Mouse (Mus musculus) neural tube, embryonic 11.5 days (tissue): Measurements from ENCODE around the gene Pth2r. TPM values are rescaled to one million over a fixed set of nuclear protein-coding genes. Genes with fewer than 3 reads are reported as not detected.

ENCODE experiments used
- ATAC-seq: fragments of 200-750 bp; cut with Nextera tagmentation; 2 replicates; pipeline ENCODE4 v1.8.0; 2017; ENCODE audit warnings: moderate number of reproducible peaks, mild to moderate bottlenecking, moderate TSS enrichment, moderate library complexity; ENCODE audit not compliant: insufficient read depth, low FRiP score, low TSS enrichment
- DNase-seq: peaks from one replicate; pipeline ENCODE4 v3.0.0-alpha.2; 2015; ENCODE audit warnings: low spot score
- H3K27ac ChIP-seq: fragments of 300-500 bp; sonication (generic); 2 replicates; pipeline ENCODE4 v1.5.1; 2014; ENCODE audit warnings: low read depth, mild to moderate bottlenecking, low read length
- H3K27me3 ChIP-seq: fragments of 300-500 bp; sonication (generic); 2 replicates; pipeline ENCODE4 v1.6.1; 2014; ENCODE audit warnings: mild to moderate bottlenecking, low read length, mixed read lengths; ENCODE audit not compliant: control insufficient read depth, insufficient read depth
- H3K36me3 ChIP-seq: fragments of 300-500 bp; sonication (generic); 2 replicates; pipeline ENCODE4 v1.6.1; 2014; ENCODE audit warnings: mild to moderate bottlenecking, low read length, moderate library complexity, mixed read lengths; ENCODE audit not compliant: control insufficient read depth, insufficient read depth
- H3K4me1 ChIP-seq: fragments of 300-500 bp; sonication (generic); 2 replicates; pipeline ENCODE4 v1.6.1; 2014; ENCODE audit warnings: low read length, mixed read lengths; ENCODE audit not compliant: control insufficient read depth, insufficient read depth
- H3K4me2 ChIP-seq: fragments of 300-500 bp; sonication (generic); 2 replicates; pipeline ENCODE4 v1.6.1; 2014; ENCODE audit warnings: low read depth, mild to moderate bottlenecking, moderate library complexity
- H3K4me3 ChIP-seq: fragments of 300-500 bp; sonication (generic); 2 replicates; pipeline ENCODE4 v1.5.1; 2014; ENCODE audit warnings: low read depth, low read length
- H3K9ac ChIP-seq: fragments of 300-500 bp; sonication (generic); 2 replicates; pipeline ENCODE4 v1.6.1; 2014; ENCODE audit warnings: mild to moderate bottlenecking, low read length
- H3K9me3 ChIP-seq: fragments of 300-500 bp; sonication (generic); 2 replicates; pipeline ENCODE4 v1.6.1; 2016; ENCODE audit warnings: low read length; ENCODE audit not compliant: control insufficient read depth
- WGBS: fragments of 180-500 bp; shearing (Covaris S2); extraction: QIAGEN DNeasy Blood & Tissue Kit; methylation state at CpG from one replicate; pipeline ENCODE4 v1.1.7; 2014; 5-methylcytosine and 5-hydroxymethylcytosine counted together
- polyA plus RNA-seq: library from polyadenylated mRNA; unstranded; fragments of >200 nt; fragmentation: Nextera tagmentation; extraction: Ambion mirVana; gene quantifications from 2 replicates; pipeline ENCODE4 v1.2.1, GENCODE M21; 2014

Pth2r gene
- polyA plus RNA-seq, 1 experiment from 2014 or later = 3.3 TPM

DNA sequence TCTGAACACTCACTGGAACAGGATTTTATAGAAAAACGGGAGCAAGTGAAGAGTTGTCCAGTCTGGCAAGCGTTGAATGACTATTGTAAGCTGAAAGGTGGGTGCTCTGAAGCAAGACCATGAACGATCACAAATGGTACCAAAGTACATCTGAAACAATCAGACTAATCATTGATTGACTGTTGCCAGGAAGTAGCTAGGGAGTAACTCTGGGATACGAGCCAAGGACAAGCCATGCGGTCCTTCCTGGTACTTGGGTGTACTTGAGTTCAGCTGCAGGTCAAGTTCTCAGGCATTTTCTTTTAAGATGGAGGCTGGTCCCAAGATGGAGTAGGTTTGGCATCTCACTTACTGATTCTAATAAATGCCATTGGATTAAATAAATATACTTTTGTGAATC, 125.6 kb downstream of the Pth2r start:
- DNase-seq = no peak
- no peaks in the 10 kb centered on the region for H3K9me3 ChIP-seq
- ATAC-seq = no peak
- no peak overlapping the region for H3K27ac ChIP-seq
- H3K27me3 ChIP-seq = no peaks in the 10 kb centered on the region
- WGBS = 89% methylated on average over 5 of the region's 5 CpGs
- H3K4me3 ChIP-seq = no peak overlapping the region
- H3K9ac ChIP-seq = no peak overlapping the region
- H3K36me3 ChIP-seq = no peaks in the 10 kb centered on the region
- no peaks in the 10 kb centered on the region for H3K4me1 ChIP-seq
- H3K4me2 ChIP-seq = no peak overlapping the region

DNA sequence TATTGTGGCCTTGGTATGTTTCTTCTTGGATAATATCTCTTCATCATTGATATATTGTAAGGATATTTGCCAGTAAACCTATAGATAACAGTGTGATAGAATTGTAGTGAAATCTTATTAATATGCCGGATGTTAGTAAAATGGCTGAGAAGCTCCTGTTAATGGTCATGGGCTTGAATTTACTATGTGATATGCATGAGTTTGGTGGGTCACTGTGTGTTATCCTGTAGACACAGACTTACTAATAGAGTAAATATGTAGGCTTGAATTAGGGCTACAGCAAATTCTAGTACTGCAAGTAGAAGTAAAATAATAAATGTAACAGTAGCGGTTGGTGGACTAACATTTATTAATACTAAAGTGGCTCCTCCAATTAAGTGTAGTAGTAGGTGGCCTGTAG, 139.1 kb downstream of the Pth2r start:
- ATAC-seq = no peak
- Histone ChIP-seq H3K4me3 (no peak overlapping the region), H3K9me3 (no peaks in the 10 kb centered on the region), H3K36me3 (no peaks in the 10 kb centered on the region), H3K9ac (no peak overlapping the region), H3K27ac (no peak overlapping the region), H3K4me2 (no peak overlapping the region), H3K27me3 (no peaks in the 10 kb centered on the region), H3K4me1 (no peaks in the 10 kb centered on the region)
- no peak for DNase-seq
- 97% methylated on average over 2 of the region's 2 CpGs for WGBS

DNA sequence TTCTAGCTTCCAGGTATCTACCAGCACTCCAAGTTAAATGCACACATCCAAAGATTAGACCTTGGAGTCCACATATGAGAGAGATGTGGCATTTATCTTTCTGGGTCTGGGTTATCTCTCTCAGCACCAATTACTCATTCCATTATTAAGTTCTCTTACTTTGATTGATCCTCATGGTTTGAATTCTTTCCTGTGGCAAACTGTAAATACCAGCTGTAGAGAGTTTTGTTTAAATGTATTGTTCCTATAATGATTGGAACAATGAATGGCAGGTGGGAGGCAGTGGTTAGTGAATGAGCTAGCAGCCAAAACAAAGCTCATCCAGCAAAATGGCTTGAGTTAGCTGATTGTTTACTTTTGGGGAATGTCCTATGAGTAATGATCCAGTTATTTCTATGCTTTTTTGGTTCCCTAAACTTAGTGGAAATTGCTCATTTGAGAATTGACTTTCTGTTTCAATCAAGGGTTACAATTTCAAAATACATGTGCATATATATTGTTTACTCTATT, 140.7 kb downstream of the Pth2r start:
- ATAC-seq (no peak), DNase-seq (no peak)
- no peak overlapping the region for H3K4me2 ChIP-seq
- H3K9me3 ChIP-seq = no peaks in the 10 kb centered on the region
- H3K4me1 ChIP-seq = no peaks in the 10 kb centered on the region
- H3K9ac ChIP-seq = no peak overlapping the region
- no peak overlapping the region for H3K4me3 ChIP-seq
- H3K36me3 ChIP-seq = no peaks in the 10 kb centered on the region
- no peaks in the 10 kb centered on the region for H3K27me3 ChIP-seq
- no peak overlapping the region for H3K27ac ChIP-seq

Other genes with a start within 250 kb of the Pth2r start
- gene Akr1cl, start 249.3 kb upstream of the Pth2r start, polyA plus RNA-seq = 0.58 TPM in 1 of 2 replicates, not detected in the other
- not detected in 2 replicates for gene Cryge, start 230.9 kb upstream of the Pth2r start, polyA plus RNA-seq
- not detected in 2 replicates for gene Crygd, start 218.6 kb upstream of the Pth2r start, polyA plus RNA-seq
- gene Crygc, start 208.4 kb upstream of the Pth2r start, polyA plus RNA-seq = not detected in 2 replicates
- not detected in 2 replicates for gene Crygb, start 199.8 kb upstream of the Pth2r start, polyA plus RNA-seq
- not detected in 2 replicates for gene Cryga, start 178.7 kb upstream of the Pth2r start, polyA plus RNA-seq
- not detected in 2 replicates for gene Gm28845, start 162.5 kb upstream of the Pth2r start, polyA plus RNA-seq
- 0.18 TPM in 1 of 2 replicates, not detected in the other for gene D630023F18Rik, start 158.8 kb upstream of the Pth2r start, polyA plus RNA-seq
- gene Idh1, start 95.6 kb upstream of the Pth2r start, polyA plus RNA-seq = 405 and 436 TPM in 2 replicates
- gene Pikfyve, start 95.4 kb upstream of the Pth2r start, polyA plus RNA-seq = 20.6 TPM in 2 replicates